Mouse (Mus musculus): ENCODE measurements around the gene Prr7. TPM values are rescaled to one million over a fixed set of nuclear protein-coding genes. Genes with fewer than 3 reads are reported as not detected.

The Prr7 gene
- polyA plus RNA-seq (2014; fragmentation: Nextera tagmentation; extraction: Ambion mirVana), result 0.24 and 0.30 TPM in 2 replicates

DNA sequence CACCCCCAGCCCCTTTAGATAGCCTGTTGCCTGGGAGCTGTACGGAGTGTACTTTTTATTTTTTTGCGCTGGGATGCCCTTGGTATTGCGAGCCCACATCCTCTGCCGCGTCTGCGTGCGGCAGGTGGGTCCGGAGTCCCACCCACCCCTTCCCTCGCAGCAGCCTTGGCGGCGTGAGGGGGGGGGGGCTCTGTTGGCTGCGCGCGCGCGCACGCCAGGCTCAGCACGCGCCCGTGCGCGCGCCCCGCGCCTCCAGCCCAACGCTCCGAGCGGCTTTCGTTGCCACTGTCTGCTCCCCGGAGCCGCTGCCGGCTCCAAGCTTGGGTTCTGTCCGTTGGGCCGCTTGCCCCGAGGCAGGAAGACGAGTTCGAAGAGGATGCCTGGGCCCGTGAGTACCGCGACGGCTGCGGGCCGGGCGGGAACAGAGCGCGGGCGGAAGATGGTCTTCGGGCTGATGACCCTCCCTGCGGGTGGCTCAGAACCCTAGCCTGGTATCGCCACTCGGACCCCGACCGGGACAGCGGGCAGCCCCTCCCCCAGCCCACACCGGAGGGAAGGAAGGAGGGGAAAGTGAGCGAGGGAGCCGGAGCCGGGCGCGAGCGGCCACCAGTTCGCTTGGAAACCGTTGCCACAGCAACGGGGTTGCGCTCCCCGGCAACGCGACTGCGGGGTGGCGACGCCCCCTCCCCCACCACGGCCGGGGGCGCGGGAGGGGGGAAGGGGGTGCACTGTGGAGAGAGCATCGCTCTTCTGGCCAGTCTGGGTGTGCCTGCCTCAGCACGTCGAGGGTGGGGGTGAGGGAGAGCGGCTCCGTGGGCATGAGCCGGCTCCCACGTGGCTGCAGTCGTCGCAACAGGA is at the start of gene Prr7:
Gene Prr7, plus strand, starts transcription at position 241 of the 858 bp plus-strand sequence.
- peak; percentile 27; the same call in 1 of the 2 replicates for ATAC-seq (ENCODE audit: insufficient number of reproducible peaks, insufficient read depth, low FRiP score, low read depth)
- H3K9ac ChIP-seq (ENCODE audit: low read length), result peak within 1 kb of the TSS; percentile 76
- peak within 1 kb of the TSS; percentile 98 for H3K4me2 ChIP-seq (ENCODE audit: low read length)
- peaks cover 29% of the 10 kb centered on the region for H3K36me3 ChIP-seq (ENCODE audit: control insufficient read depth, insufficient read depth, low read length)
- H3K27ac ChIP-seq (replicated peaks in 1 of 2; ENCODE audit: control insufficient read depth in 1 of 2, insufficient read depth in 1 of 2, low read depth in 2 of 2, low read length in 2 of 2), result no peak within 1 kb of the TSS
- WGBS, result under 1% methylated on average over 67 of the region's 84 CpGs
- H3K4me3 ChIP-seq (ENCODE audit: control insufficient read depth in 1 of 2, insufficient read depth in 1 of 2, low read depth in 1 of 2, low read length in 2 of 2), result peak within 1 kb of the TSS; percentile 57 to 61
- H3K27me3 ChIP-seq (ENCODE audit: control insufficient read depth, insufficient read depth, low read length), result peaks cover 24% of the 10 kb centered on the region
- no peaks in the 10 kb centered on the region for H3K9me3 ChIP-seq (ENCODE audit: control insufficient read depth, low read length)
- peaks cover 3 to 14% of the 10 kb centered on the region in 2 experiments; a peak in 3 of 4 replicates for H3K4me1 ChIP-seq (ENCODE audit: control insufficient read depth in 2 of 2, insufficient read depth in 2 of 2, low read length in 2 of 2)

DNA sequence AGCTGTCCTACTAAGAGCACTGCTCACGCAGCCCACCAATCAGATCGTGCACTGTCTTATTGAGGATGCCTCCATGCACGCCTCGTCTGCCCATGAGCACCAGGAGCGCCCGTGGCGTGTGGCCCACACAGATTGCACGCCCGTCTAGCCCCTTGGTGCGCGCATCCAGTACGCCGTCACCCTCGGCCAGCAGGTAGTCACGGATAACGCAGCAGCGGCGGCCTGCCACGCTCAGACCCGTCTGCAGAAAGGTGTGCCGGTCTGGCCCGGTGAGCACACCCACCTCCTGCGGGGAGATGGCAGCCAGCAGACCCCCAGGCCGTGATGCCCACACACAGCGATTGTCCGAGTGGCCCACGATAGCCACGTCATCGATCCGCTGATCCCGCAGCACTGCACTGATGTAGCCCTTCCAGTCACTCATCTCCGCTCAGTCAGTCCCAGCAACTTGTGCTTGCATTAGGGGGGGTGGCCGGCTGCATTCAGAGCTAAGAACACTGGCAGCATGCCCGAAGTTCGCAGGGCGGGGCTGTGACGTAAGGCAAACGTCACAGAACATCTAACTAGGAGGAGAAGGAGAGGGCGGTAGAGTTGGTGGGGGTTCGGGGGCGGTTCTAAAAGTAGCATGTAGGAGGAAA is 49.2 kb upstream of the Prr7 start, which contains the start of gene Pfn3:
Gene Pfn3, minus strand, starts transcription at position 490 of the 638 bp plus-strand sequence.
- Histone ChIP-seq H3K36me3 (ENCODE audit: control insufficient read depth, insufficient read depth, low read length) (no peaks in the 10 kb centered on the region), H3K4me2 (ENCODE audit: low read length) (peak within 1 kb of the TSS; percentile 53), H3K27me3 (ENCODE audit: control insufficient read depth, insufficient read depth, low read length) (peaks cover 72% of the 10 kb centered on the region), H3K9me3 (ENCODE audit: control insufficient read depth, low read length) (no peaks in the 10 kb centered on the region), H3K4me3 (ENCODE audit: control insufficient read depth in 1 of 2, insufficient read depth in 1 of 2, low read depth in 1 of 2, low read length in 2 of 2) (peak within 1 kb of the TSS; percentile 22 to 28), H3K9ac (ENCODE audit: low read length) (0 out of 2 replicates have a peak within 1 kb of the TSS, but pooled peaks have one; percentile 3), H3K4me1 (ENCODE audit: control insufficient read depth in 2 of 2, insufficient read depth in 2 of 2, low read length in 2 of 2) (peaks cover 0 to 5% of the 10 kb centered on the region in 2 experiments; a peak in 1 of 4 replicates), H3K27ac (replicated peaks in 1 of 2; ENCODE audit: control insufficient read depth in 1 of 2, insufficient read depth in 1 of 2, low read depth in 2 of 2, low read length in 2 of 2) (no peak within 1 kb of the TSS)
- no peak for ATAC-seq (ENCODE audit: insufficient number of reproducible peaks, insufficient read depth, low FRiP score, low read depth)
- 7% methylated on average over 41 of the region's 41 CpGs for WGBS

DNA sequence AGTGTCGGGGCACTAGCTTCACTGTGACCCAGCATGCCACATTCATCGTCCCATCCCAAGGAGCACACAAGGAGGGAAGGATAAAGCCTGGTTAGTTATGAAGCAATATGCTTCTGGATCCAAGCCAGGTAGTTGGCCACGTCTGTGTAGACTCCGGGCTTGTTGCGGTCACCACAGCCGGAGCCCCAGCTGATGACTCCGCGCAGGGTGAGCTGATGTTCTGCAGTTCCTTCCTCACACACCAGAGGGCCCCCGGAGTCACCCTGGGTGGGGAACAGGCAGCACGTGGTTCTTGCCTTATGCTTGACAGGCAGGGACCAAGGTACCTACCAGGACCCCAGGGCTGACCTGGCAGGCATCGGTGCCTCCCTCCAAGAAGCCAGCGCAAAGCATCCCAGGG is 46.1 kb upstream of the Prr7 start:
- peaks cover 81% of the 10 kb centered on the region for H3K27me3 ChIP-seq (ENCODE audit: control insufficient read depth, insufficient read depth, low read length)
- ATAC-seq (ENCODE audit: insufficient number of reproducible peaks, insufficient read depth, low FRiP score, low read depth), result no peak

DNA sequence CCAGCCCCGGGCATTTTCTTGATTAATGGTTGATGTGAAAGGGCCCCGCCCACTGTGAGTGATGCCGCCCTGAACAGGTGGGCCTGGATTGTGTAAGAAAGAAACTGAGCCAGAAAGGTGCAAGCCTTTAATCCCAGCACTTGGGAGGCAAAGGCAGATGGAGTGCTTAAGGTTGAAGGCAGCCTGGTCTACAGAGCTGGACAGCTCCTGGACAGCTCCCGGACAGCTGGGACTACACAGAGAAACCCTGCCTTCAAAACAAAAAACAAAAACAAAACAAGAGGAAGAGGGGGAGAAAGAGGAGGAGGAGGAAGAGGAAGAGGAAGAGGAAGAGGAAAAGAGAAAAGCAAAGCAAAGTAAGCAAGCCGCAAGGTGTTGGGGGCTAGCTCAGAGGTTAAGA is 44.9 kb upstream of the Prr7 start:
- no peak for ATAC-seq (ENCODE audit: insufficient number of reproducible peaks, insufficient read depth, low FRiP score, low read depth)
- no peak overlapping the region for H3K27ac ChIP-seq (replicated peaks in 1 of 2; ENCODE audit: control insufficient read depth in 1 of 2, insufficient read depth in 1 of 2, low read depth in 2 of 2, low read length in 2 of 2)
- H3K9ac ChIP-seq (ENCODE audit: low read length), result no peak overlapping the region
- no peak overlapping the region for H3K4me3 ChIP-seq (ENCODE audit: control insufficient read depth in 1 of 2, insufficient read depth in 1 of 2, low read depth in 1 of 2, low read length in 2 of 2)
- no peaks in the 10 kb centered on the region for H3K9me3 ChIP-seq (ENCODE audit: control insufficient read depth, low read length)
- H3K36me3 ChIP-seq (ENCODE audit: control insufficient read depth, insufficient read depth, low read length), result no peaks in the 10 kb centered on the region
- peaks cover 0 to 7% of the 10 kb centered on the region in 2 experiments; a peak in 2 of 4 replicates for H3K4me1 ChIP-seq (ENCODE audit: control insufficient read depth in 2 of 2, insufficient read depth in 2 of 2, low read length in 2 of 2)
- H3K4me2 ChIP-seq (ENCODE audit: low read length), result no peak overlapping the region
- peaks cover 69% of the 10 kb centered on the region for H3K27me3 ChIP-seq (ENCODE audit: control insufficient read depth, insufficient read depth, low read length)
- 68% methylated on average over 5 of the region's 5 CpGs for WGBS

More for the DNA sequence above, 46.1 kb upstream of the Prr7 start:
- H3K4me2 ChIP-seq (ENCODE audit: low read length), result no peak overlapping the region
- WGBS, result 11% methylated on average over 12 of the region's 12 CpGs
- H3K9ac ChIP-seq (ENCODE audit: low read length), result no peak overlapping the region
- no peaks in the 10 kb centered on the region for H3K36me3 ChIP-seq (ENCODE audit: control insufficient read depth, insufficient read depth, low read length)
- H3K9me3 ChIP-seq (ENCODE audit: control insufficient read depth, low read length), result no peaks in the 10 kb centered on the region
- H3K4me3 ChIP-seq (ENCODE audit: control insufficient read depth in 1 of 2, insufficient read depth in 1 of 2, low read depth in 1 of 2, low read length in 2 of 2), result no peak overlapping the region
- H3K27ac ChIP-seq (replicated peaks in 1 of 2; ENCODE audit: control insufficient read depth in 1 of 2, insufficient read depth in 1 of 2, low read depth in 2 of 2, low read length in 2 of 2), result no peak overlapping the region
- H3K4me1 ChIP-seq (ENCODE audit: control insufficient read depth in 2 of 2, insufficient read depth in 2 of 2, low read length in 2 of 2), result peaks cover 0 to 7% of the 10 kb centered on the region in 2 experiments; a peak in 2 of 4 replicates

DNA sequence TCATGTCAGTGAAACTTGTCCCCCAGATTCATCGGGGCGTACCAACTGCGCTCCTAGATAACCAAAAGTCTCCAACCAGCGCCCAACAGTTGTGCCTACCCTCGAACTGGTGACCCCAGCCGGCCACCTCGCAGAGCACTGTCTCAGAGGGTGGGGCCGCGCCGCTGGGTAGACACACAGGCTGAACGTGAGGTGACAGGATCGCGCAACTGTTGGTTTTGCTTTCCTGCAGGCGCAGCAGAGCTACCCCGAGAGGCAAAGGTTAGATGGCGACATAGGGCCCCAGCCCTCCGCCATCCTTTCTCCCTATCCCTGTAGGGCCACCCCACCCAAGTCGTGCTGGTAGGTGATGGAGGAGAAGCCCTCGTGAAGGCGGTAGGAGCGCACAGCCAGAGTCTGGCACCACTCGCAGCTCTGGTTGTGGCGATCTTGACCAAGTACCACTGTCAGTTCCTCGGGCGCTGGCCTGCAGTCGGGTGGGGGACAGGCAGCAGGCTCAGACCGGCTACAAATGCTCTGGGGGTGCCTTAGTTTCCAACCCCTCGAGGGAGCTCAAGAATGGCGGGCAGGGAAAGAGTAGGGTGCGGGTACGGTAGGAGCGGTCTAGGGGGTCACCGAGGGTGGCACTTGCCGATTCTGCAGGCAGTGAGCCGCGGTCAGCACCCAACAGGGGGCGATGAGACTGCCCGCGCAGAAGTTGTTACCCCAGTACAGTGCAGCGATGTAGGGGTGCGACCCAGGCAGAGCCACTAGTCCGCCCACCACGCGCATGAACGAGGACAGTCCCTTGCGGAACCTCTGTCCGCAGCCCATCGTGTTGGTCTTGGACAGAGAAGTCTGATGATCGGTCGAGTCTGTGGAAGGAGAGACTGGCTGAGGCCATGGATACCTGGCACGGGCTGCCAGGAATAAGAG is 43.8 kb upstream of the Prr7 start:
- Histone ChIP-seq H3K27ac (replicated peaks in 1 of 2; ENCODE audit: control insufficient read depth in 1 of 2, insufficient read depth in 1 of 2, low read depth in 2 of 2, low read length in 2 of 2) (no peak overlapping the region), H3K4me1 (ENCODE audit: control insufficient read depth in 2 of 2, insufficient read depth in 2 of 2, low read length in 2 of 2) (peaks cover 0 to 2% of the 10 kb centered on the region in 2 experiments; a peak in 2 of 4 replicates), H3K4me3 (ENCODE audit: control insufficient read depth in 1 of 2, insufficient read depth in 1 of 2, low read depth in 1 of 2, low read length in 2 of 2) (no peak overlapping the region), H3K27me3 (ENCODE audit: control insufficient read depth, insufficient read depth, low read length) (peaks cover 58% of the 10 kb centered on the region), H3K9me3 (ENCODE audit: control insufficient read depth, low read length) (no peaks in the 10 kb centered on the region), H3K4me2 (ENCODE audit: low read length) (peak overlapping the region; percentile 51), H3K36me3 (ENCODE audit: control insufficient read depth, insufficient read depth, low read length) (no peaks in the 10 kb centered on the region), H3K9ac (ENCODE audit: low read length) (no peak overlapping the region)
- WGBS, result 23% methylated on average over 51 of the region's 51 CpGs
- ATAC-seq (ENCODE audit: insufficient number of reproducible peaks, insufficient read depth, low FRiP score, low read depth), result 0 out of 2 replicates have a peak, but pooled peaks have one; percentile 11

DNA sequence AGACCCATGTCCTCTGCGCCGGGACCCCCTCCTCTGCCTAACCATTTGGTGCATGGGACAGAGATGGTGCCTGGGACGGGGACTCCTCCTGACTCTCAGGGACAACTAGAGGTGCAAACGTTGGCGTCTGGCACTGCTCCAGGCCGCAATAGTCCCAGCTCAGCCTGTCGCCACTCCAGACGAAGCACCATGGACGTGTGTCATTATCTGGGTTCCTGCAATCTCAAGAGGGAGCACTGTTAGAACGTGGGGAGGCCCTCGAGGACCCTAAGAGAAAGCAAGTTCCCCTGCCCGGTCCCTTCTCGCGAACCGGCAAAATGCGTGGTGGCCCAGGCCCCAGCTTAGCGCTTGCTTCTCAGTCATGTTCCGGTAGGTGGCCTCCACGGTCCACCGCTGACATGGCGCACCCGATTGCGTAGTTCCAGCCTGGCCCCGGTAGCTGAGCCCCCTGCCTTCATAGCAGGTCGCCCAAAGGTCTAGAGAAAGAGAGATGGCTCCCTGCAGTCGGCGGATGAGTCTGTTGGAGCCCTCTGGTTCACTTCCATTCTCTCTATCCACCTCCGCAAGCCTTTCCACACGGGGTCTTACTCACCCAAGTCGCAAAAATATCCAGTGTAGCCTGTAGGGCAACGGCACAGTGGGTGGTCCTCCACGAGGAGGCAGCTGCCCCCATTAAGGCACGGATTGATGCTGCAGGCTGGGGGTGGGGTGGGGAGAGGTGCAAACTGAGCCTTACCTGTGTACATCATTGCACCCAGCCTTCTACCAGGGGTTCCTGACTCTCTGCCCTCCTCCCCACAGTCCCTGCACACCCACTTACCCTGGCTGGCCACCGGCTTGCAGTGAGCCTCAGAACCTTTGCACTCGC is 42.9 kb upstream of the Prr7 start:
- Histone ChIP-seq H3K9ac (ENCODE audit: low read length) (peak overlapping the region; percentile 16; the same call in 1 of the 2 replicates), H3K27ac (replicated peaks in 1 of 2; ENCODE audit: control insufficient read depth in 1 of 2, insufficient read depth in 1 of 2, low read depth in 2 of 2, low read length in 2 of 2) (no peak overlapping the region), H3K9me3 (ENCODE audit: control insufficient read depth, low read length) (no peaks in the 10 kb centered on the region), H3K4me2 (ENCODE audit: low read length) (peak overlapping the region; percentile 51), H3K4me1 (ENCODE audit: control insufficient read depth in 2 of 2, insufficient read depth in 2 of 2, low read length in 2 of 2) (peaks cover 0 to 2% of the 10 kb centered on the region in 2 experiments; a peak in 2 of 4 replicates), H3K36me3 (ENCODE audit: control insufficient read depth, insufficient read depth, low read length) (no peaks in the 10 kb centered on the region), H3K27me3 (ENCODE audit: control insufficient read depth, insufficient read depth, low read length) (peaks cover 55% of the 10 kb centered on the region), H3K4me3 (ENCODE audit: control insufficient read depth in 1 of 2, insufficient read depth in 1 of 2, low read depth in 1 of 2, low read length in 2 of 2) (peak overlapping the region in 1 of 2 experiments; percentile 20; a peak in 1 of 4 replicates)
- peak; percentile 36; the same call in 1 of the 2 replicates for ATAC-seq (ENCODE audit: insufficient number of reproducible peaks, insufficient read depth, low FRiP score, low read depth)
- WGBS, result 9% methylated on average over 35 of the region's 35 CpGs
